Mouse (Mus musculus) myocyte (in vitro differentiated cells): ENCODE results near the gene Bod1.

ENCODE experiments used
- POLR2A ChIP-seq: IDR thresholded peaks from one replicate; pipeline ENCODE4 v1.6.1; 2011; ENCODE audit warnings: low read depth, mild to moderate bottlenecking, control low read depth, moderate library complexity; ENCODE audit not compliant: insufficient read length
- TCF12 ChIP-seq: IDR thresholded peaks from one replicate; pipeline ENCODE4 v1.6.1; 2011; ENCODE audit warnings: mild to moderate bottlenecking, control low read depth; ENCODE audit not compliant: poor library complexity, insufficient read depth, severe bottlenecking

DNA sequence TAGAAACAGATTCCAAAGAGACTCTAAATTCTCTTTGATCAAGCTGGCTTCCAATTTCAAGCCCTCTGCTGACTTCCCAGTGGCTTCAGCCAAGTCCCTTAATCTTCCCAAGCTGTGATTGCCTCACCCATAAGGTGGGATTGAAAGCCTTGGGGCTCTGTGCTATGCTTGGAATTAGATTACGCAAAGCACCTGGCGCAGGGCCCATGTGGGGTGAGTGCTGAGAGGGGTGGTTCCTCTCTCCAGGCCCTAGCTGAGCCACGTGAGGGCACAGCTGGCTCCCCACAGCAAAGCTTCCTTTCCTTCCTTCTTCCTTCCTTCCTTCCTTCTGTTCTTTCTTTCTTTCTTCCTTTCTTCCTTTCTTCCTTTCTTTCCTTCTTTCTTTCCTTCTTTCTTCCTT lies 54.4 kb downstream of the Bod1 start:
- TF ChIP-seq POLR2A (no peak), TCF12 (no peak)
